Mouse (Mus musculus): ENCODE measurements around the gene Hsp90ab1.

Gene Hsp90ab1

DNA sequence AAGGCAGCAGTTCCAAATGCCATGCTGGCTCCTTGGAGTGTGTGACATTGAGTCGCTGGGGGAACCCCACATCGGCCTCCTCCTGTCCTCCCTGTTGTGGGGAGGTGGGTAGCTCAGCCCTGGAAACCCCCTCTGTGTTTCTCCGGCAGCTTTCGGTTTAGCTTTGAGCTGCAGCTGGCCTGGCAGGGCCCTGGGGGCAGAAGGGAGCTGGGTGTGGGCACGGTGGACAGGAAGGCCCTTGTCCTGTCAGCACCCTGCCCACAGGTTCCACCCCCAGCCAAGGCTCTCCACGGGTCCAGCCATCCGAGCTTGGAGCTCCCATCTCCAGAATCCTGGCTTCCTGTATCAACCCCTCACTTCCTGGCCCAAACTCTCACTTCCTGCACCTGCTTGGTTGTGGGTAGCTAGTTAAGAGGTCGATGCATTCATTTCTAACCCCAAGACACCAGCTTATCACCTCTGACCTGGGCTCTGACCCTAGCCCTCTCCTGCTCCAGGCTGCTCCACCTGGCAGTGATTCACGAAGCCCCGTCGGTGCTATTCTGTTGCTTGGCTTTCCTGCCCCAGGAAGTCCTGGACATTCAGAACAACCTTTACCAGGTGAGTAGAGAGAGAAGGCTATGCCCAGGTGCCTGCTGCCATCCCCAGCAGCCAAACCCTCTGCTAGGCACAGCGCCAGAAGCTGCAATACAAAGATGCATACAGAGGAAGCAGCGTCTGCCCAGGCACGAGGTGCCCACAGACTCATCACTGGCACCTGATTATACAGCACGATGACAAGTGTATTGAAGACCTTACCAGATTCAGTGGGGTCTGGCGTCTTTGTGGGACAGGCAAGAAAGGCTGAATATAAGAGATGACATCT lies 14.8 kb downstream of the Hsp90ab1 start:
- DNase-seq (ENCODE audit: low spot score in 2 of 2) = no peak

DNA sequence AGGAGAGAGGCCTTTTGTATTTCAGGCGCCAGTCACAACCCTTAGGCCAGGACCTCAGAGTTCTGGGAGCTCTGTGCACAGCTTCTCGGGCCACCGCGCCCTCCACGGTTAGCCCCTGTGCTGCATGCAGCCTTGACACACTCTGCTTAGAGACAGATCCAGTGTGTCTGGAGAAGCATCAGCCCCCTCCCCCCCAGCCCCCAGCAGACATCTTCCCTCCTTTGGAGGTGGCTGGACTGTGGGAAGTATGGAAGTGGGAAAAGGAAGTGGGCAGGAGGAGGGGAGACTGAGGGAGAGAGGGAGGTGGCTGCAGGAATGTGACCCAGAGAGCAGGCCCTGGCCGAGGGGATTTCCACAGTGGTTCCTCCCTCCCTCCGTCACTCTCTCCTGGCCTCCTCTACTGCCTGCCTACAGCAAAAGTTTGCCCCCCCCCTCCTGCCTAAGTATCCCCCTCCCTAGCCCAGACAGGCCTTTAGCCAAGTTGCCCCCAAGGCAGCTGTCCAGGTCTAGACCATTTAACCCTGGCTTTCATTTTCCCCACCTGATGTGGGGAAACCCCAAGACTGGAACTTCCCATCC lies 15.7 kb downstream of the Hsp90ab1 start:
- no peak for DNase-seq (ENCODE audit: low spot score in 2 of 2)

DNA sequence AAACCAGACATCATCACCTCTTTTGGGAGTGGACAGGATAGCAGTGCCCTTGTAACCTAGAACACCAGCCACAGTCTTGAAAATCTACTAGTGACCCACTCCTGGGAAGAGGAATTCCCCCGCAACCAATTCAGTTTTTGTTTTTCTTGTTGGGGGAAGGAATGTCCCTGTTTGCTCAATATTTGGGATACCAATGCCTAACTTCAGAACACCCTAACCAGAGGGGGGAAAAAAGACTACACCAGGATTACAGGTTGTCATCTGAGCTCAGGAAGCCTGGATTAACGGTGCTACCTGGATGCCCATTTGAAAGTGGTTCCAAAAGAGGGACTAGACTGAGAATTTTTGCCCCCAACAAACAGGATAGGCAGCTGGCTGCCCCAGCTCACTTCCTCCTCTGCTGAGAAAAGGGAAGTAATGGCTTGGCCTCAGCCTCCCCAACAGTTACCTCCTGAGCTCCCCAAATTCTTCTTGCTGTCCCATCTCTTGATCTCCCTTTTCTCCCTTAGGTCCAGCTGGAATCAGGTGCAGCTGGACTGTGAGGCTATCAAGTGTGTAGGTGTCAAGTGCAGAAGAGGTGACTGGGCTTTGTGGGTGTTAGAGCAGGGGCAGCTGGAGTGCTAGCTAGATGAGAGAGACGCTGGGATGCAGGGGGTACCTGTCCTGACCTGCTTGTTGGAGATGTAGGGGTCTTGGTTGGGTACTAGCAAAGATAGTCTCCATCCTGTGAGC lies 16.4 kb downstream of the Hsp90ab1 start:
- DNase-seq (ENCODE audit: low spot score in 2 of 2) = no peak

DNA sequence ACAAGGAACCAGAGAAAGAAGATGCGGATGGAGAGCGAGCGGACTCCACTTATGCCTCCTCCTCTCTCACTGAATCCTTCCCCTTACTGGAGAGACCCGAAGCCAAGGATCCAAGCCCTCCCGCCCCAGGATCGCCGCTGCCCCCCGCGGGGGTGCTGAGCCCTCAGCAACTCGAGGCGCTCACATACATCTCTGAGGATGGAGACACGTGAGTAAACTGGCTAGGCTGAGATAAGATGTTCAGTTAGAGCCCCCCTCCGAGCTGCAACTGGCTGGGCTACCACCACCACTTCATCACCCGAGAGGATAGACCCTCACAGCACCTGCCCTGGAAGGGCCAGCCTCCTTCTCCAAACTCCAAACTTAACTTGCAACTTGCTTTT lies 17.0 kb downstream of the Hsp90ab1 start:
- no peak for DNase-seq (ENCODE audit: low spot score in 2 of 2)

DNA sequence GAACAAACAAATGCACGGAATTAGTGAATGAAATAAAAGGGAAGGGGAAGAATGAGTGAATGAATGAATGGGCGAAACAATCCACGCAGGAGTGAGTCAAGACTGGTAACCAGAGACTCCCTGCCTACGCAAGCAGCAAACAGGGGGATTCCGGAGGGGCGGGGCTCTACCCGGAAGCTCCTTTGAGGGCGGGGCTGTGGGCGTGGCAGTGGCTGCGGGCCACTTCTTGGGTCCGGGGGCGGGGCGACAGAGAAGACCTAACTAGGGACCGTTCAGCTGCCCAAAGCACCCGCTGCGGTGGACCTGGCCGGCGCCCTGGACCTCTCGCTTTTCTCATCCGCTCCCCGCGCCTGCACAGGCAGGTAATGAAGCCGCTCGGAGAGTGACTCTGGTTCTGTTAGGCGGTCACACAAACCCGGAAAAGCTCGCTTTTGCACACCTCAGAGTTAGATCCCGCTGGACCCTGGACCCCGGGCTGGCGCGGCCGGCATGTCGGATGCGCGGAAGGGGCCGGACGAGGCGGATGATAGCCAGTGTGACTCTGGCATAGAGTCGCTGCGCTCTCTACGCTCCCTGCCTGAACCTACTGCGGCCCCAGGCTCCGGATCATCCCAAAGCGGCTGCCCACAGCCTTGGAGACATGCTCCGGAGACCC lies 17.5 kb downstream of the Hsp90ab1 start, which contains the start of gene Nfkbie:
Nfkbie (plus strand) TSS at position 252 of the 655 bp plus-strand sequence.
- DNase-seq (ENCODE audit: low spot score in 2 of 2) = peak; percentile 82 to 86

DNA sequence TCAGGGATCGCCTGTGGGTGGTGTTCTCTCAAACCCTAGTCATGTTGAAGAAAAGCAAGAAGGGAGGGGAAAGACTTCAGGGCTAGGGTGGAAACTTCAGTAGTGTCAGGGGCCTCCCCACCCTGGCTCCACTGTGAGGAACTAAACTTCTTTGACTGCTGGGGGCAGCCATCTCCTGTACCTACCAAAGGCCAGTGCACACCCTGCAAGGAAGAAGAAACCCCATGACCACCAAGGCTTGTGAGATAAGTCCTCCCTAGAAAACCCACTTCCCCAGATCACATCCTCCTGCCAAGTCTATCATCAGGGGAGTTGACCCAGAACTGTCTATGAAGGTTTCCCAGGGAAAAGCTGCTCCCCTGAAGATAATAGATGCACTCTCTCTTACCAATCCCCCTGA lies 18.7 kb downstream of the Hsp90ab1 start:
- DNase-seq (ENCODE audit: low spot score in 2 of 2) = no peak

DNA sequence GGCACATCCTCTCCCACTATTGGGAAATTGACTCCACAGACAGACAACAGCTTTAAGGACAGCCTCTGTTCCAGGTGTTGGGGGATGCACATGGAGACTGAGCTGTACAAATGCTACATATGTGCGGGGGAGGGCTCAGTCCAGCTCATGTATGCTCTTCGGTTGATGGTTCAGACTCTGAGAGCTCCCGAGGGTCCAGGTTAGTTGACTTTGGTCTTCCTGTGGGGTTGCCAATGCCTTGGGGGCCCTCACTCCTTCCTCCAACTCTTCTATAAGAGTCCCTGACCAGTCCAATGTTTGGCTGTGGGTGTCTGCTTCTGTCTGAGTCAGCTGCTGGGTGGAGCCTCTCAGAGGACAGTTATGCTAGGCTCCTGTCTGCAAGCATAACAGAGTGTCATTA lies 20.0 kb downstream of the Hsp90ab1 start:
- DNase-seq (ENCODE audit: low spot score in 2 of 2) = no peak

DNA sequence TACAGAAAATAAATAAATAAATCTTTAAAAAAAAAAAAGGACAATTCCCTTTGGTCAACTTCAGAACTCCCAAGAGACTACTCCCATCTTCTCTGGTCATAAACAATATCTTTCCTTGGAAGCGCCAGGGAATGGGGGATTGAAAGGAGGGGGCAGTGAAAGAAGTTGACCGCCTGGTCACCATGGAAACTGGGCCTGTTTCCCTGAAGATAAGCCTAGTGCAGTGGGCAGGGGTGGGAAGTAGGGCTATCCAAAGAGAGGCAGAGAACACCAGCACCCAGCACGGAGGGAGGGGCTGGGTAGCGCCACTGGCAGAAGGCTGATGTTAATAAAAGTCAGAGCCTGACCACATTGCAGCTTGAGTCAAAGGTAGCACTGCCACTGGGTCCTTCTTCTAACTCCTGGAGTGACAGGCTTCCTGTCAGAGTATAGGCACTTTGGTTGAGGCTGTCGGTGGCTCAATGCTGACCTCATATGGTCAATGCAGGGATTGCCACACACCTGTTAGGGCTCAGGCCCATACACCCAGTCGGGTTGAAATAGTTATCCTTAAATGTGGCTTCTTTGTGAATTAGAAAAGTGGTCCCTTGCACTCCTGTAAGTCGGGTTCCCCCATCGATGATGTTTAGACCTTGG lies 21.1 kb downstream of the Hsp90ab1 start:
- no peak for DNase-seq (ENCODE audit: low spot score in 2 of 2)

DNA sequence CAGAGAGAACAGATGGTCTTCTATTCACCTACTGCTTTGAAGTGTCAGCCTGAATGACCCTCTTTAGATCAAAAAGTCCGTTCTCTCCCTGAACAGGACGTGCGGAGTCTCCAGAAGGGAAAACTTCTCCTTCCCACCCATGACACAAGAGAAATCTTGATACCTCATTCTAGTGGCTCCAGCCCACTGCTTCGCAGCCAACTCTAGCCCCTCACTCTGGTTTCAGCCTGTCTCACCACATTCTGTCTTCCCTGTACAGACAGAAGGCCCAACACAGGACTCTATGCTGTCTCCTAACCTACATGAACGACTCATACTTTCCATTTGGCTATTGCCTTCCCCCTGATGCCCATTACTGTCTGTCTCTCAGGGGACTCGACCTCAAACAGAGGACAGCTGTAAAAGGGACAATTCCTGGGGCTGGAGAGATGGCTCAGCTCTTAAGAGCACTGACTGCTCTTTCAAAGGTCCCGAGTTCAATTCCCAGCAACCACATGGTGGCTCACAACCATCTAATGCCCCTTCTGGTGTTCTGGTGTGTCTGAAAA lies 21.7 kb downstream of the Hsp90ab1 start:
- DNase-seq (ENCODE audit: low spot score in 2 of 2) = no peak

DNA sequence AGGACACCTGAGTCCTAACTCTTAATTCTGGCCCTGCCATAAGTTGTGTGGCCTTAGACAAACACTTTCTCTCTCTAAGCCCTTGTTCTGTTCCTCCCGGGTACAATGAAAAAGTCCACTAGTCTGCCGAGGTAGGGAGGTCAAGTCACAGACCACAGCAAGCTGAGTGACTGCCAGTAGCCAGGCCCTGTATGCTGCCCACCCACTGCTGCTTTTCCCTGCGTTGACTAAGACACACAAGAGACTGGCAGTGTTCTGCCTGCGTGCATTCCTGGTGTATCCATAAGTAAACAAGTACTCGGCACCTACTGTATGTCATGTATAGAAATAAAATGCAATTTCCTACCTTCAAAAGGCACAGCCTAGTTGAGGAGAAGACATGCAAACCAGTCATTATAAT lies 22.8 kb downstream of the Hsp90ab1 start:
- DNase-seq (ENCODE audit: low spot score in 2 of 2) = no peak

DNA sequence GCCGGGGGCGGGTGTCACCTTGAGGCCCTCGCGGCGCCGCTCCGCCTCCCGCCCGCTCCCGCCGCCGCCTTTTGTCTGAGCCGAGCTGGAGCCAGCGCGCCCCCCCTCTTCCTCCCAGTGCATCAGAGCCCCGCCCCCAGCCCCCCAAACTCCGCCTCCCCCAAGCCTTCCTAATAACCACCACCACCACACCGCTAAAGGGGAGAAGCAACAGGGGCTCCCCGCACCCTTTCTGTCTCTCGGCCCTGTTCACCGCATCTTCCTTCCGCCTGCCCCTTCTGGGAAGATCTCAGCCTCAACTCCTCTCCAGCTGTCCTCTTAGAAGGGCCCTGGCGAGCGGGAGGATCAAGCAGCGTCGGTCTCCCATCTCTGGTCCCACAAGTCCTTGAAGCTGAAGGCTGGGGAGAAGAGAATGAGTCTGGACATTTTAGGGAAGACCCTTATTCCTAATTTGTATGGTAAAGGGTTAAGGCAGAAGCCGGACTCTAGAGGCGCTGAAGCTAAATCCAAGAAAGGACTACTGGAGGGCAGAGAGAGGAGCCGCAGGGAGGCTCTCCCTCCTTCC lies 23.4 kb downstream of the Hsp90ab1 start, which contains the start of gene Tmem151b:
Tmem151b (minus strand) TSS at position 61 of the 565 bp plus-strand sequence.
- no peak for DNase-seq (ENCODE audit: low spot score in 2 of 2)

DNA sequence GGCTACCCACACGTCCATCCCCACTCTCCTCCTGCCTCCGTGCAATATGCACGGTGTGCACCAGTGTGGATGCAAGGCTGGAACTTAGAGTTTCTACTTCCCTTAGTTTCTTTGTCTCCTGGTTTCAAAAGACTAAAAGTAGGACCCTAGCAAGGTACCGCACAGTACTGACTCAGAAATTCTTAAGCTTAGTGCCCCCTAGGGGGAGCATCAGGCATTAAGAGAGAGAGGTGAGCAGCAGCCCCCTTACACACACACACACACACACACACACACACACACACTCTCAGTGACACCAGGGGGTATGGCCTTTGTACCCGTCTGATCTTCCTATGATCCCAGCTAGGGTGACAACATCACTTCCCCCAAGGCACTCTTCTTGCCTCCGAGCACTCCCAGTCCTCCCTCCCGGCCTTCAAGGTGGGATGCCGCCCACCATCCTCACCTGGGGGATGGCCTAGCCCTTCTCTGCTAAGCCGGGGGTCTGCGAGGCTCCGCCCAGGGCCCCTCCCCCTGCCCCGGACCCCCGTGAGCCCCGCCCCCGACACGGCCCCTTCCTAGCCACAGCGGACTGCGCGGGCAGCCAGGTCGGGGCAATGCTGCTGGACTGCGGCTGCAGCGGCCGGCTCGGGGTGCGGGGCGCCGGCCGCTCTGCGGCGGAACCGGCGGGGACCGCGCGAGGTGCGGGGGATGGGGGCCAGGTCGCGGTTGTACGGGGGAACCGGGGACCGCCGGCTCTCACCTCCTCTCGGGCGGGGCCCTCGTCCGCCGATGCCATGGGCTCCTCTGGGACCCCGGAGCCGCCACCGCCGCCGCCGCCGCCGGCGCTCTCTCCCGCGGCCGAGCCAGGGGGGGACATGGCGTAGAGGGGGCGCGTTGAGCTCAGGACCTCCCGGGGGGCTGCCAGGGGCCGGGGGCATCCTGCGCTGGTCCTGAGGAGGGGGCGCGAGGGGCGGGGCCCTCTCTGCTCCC lies 24.2 kb downstream of the Hsp90ab1 start:
- no peak for DNase-seq (ENCODE audit: low spot score in 2 of 2)

DNA sequence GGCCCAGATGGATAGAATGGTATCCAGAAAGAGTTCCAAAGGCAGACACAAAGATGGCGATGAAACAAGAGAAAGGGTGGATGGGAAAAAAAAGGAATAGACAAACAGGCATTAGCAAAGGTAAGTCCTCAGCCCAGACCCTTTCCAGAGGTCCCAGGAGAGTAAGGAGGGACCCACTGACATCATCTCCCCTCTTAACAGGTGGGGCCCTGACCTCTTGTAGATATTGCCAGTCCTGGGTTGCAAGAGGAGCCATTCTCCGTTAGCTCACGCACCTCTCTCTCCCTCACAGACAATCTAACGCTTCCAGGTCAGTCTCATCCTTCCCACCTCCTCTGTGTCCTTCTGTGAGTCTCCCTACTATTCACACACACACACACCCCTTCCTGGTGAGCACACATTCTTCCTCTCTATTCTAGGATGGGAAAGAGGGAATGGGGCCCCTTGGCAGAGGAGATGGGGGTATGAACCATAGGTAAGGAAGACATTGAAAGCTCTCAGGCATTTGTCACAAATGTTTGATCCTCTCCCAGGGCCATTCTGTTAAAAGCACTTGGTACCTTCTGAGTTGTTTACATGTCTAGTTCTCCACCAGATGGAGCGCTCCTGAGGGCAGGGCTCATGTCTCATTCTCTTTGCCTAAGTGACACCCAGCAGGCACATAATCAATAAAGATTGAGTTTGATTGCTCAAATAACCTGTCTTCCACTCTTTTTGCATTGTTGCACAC lies 25.4 kb downstream of the Hsp90ab1 start:
- DNase-seq (ENCODE audit: low spot score in 2 of 2) = no peak

DNA sequence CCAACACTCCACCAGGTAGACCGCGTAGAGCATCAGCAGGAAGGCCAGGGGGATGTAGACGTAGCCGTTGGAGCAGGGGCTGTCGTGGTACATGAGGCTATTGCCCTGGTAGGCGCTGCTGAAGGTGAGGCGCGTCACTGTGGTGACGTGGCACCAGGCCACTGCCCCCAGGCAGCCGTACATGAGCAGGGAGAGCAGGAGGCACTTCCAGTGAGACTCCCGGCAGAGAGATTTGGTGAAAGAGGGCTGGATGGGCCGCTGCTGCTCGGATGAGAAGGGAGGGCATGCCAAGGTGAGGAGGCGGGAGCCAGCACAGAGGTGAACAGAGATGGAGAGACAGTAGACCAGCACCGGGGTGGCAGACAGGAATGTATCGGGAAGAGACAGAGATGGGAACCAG lies 26.1 kb downstream of the Hsp90ab1 start:
- no peak for DNase-seq (ENCODE audit: low spot score in 2 of 2)

DNA sequence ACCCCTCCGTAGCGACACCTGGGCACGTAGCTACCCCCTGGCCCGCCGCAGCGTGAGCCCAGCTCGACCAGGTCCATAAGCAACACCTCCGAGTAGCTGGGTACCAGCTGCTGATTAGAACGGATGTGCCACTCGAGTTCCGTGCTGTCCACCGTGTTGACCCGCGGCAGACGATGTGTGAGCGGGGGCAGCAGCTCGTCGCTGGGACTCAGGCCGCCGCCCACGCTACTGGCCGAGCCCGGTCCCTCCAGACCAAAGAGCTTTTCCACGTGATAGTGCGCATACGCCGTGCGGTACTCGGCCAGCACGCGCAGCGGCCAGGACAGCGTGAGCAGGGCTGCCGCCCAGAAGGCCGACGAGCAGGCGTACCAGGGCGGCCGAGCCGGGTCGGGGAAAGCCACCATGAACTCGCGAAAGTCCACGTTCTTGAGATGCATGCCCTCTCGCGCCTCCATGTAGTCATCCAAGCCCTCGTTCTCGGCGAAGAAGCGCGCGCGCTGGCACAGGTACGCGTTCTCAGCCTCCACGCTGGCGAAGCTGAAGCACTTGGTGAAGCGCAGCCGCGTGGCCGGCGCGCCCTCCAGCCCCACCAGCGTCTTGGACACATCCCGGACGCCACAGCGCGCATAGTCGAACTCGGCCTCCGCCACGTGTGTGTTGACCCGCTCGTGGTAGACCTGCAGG lies 27.7 kb downstream of the Hsp90ab1 start:
- no peak for DNase-seq (ENCODE audit: low spot score in 2 of 2)

DNA sequence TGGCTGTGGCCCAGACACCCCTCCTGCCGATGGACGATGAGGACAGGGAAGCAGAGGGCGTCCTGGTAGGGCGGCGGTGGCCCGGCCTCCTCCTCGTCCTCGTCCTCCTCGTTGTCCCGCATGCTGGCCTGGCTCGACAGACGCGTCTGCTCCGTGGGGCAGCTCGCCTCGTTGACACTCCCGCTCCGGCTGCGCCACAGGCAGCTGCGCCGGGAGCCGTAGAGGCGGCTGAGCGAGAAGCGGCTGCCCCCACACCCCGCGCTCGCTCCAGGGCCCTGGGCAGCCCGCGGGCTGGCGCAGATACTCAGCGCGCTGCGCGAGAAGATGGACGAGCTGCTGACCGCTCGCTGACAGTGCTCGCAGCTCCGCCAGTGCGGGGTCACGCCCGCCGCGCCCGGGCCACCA lies 28.2 kb downstream of the Hsp90ab1 start:
- no peak for DNase-seq (ENCODE audit: low spot score in 2 of 2)

DNA sequence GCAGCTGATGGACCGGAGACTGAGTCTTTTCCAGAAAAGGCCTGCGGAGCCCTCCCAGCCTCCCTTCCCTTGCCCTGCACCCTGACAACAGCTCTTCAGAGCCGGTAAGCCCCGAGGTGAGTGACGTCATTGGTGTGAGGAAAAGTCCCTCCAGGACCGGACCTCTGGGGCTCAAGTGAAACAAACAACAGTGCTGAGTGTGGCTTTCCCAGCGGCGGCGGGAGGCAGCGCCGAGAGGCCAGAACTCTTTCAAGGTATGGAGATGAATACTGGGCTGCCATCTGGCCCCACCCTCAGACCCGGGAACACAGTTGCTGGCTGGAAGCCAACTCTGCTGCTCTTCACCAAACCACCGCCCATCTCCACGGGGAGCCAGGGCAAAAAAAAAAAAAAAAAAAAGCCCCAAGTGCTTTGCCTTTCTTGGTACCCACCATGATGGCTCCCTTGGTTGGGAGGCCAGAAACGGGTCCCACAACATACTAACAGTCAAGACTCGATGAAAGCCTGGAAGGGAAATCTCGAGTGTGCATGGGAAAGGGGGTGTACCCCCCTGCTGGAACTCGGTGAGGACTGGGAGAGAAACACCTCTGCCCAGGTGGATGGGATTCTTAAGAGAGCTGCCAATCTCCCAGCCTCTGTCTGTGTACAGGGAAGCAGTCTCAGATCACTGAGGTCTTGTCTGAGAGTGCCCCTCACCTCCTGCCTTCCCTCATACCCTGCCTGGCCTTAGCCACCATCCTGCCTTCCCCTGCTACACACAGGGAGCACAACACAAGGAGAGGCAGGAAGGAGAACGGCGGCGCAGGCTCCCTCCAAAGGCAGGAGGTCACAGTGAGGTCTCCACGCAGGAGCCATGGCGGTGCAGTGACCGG lies 28.8 kb downstream of the Hsp90ab1 start:
- DNase-seq (ENCODE audit: low spot score in 2 of 2) = no peak

Data from right cerebral cortex, postnatal 36 days (tissue).